Mouse (Mus musculus) hindbrain, embryonic 15.5 days (tissue): ENCODE data around the gene Casp12. TPM values are rescaled to one million over a fixed set of nuclear protein-coding genes. Genes with fewer than 3 reads are reported as not detected.
"Not testable (repeated sequence)": the region's sequence is repeated elsewhere in the genome, so short reads cannot be mapped to it uniquely, and the experiment has no call there.

Experiments used
- ATAC-seq: fragments of 200-750 bp; cut with Nextera tagmentation; 2 replicates; pipeline ENCODE4 v1.8.0; 2017; ENCODE audit warnings: low read depth, moderate number of reproducible peaks, moderate TSS enrichment; ENCODE audit not compliant: low FRiP score
- H3K27ac ChIP-seq: fragments of 300-500 bp; sonication (generic); replicated peaks from 2 replicates; pipeline ENCODE4 v1.5.1; 2015; ENCODE audit warnings: mild to moderate bottlenecking, inconsistent platforms
- H3K27me3 ChIP-seq: fragments of 300-500 bp; sonication (generic); 2 replicates; pipeline ENCODE4 v1.6.1; 2015; ENCODE audit warnings: control low read depth, inconsistent platforms
- H3K36me3 ChIP-seq: fragments of 300-500 bp; sonication (generic); 2 replicates; pipeline ENCODE4 v1.6.1; 2015; ENCODE audit warnings: control low read depth, inconsistent platforms
- H3K4me1 ChIP-seq: fragments of 300-500 bp; sonication (generic); replicated peaks from 2 replicates; pipeline ENCODE4 v1.6.1; 2015; ENCODE audit warnings: control low read depth, inconsistent platforms
- H3K4me2 ChIP-seq: fragments of 300-500 bp; sonication (generic); 2 replicates; pipeline ENCODE4 v1.6.1; 2015; ENCODE audit warnings: moderate library complexity, mild to moderate bottlenecking, inconsistent platforms
- H3K4me3 ChIP-seq: fragments of 300-500 bp; sonication (generic); 2 replicates; pipeline ENCODE4 v1.5.1; 2015; ENCODE audit warnings: mild to moderate bottlenecking, inconsistent platforms
- H3K9ac ChIP-seq: fragments of 300-500 bp; sonication (generic); 2 replicates; pipeline ENCODE4 v1.6.1; 2015; ENCODE audit warnings: inconsistent platforms
- H3K9me3 ChIP-seq: fragments of 300-500 bp; sonication (generic); 2 replicates; pipeline ENCODE4 v1.6.1; 2016; ENCODE audit warnings: control low read depth, inconsistent platforms
- WGBS: fragments of 180-500 bp; shearing (Covaris S2); methylation state at CpG from one replicate; pipeline ENCODE4 v1.1.7; 2015; 5-methylcytosine and 5-hydroxymethylcytosine counted together
- polyA plus RNA-seq: library from polyadenylated mRNA; unstranded; fragments of >200 nt; fragmentation: Nextera tagmentation; extraction: Ambion mirVana; gene quantifications from 2 replicates; pipeline ENCODE4 v1.2.1, GENCODE M21; 2015

Casp12 gene
- polyA plus RNA-seq, 1 experiment from 2014 or later = 0.64 TPM

DNA sequence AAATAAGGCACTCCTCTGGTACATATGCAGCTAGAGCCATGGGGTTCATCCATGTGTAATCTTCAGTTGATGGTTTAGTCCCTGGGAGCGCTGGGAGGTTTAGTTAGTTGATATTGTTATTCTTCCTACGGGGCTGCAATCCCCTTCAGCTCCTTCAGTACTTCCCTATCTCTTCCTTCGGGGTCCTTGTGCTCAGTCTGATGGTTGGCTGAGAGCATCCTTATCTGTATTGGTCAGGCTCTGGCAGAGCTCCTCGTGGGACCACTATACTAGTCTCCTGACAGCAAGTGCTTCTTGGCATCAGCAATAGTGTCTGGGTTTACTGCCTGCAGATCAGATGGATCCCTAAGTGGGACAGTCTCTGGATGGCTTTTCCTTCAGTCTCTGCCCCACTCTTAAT, 2.2 kb downstream of the Casp12 start:
- Histone ChIP-seq H3K27me3 (no peaks in the 10 kb centered on the region), H3K4me1 (no peaks in the 10 kb centered on the region), H3K4me2 (no peak overlapping the region), H3K9me3 (no peaks in the 10 kb centered on the region), H3K9ac (no peak overlapping the region), H3K27ac (no peak overlapping the region), H3K36me3 (no peaks in the 10 kb centered on the region), H3K4me3 (no peak overlapping the region)
- ATAC-seq = no peak
- WGBS = 86% methylated on average over 4 of the region's 4 CpGs

DNA sequence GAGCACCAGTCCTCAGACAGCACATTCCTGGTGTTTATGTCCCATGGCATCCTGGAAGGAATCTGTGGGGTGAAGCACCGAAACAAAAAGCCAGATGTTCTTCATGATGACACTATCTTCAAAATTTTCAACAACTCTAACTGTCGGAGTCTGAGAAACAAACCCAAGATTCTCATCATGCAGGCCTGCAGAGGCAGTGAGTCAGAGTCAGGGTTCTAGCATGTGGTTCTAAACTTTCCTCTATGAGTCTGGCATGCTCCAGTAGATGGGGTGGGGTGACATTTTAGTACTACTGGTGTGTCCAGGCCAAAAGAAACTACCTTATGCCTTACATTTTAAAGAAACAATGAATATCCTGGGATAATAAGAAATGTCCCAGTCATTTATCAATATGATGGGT, 8.4 kb downstream of the Casp12 start:
- no peaks in the 10 kb centered on the region for H3K4me1 ChIP-seq
- no peak overlapping the region for H3K9ac ChIP-seq
- H3K27me3 ChIP-seq = no peaks in the 10 kb centered on the region
- no peaks in the 10 kb centered on the region for H3K36me3 ChIP-seq
- H3K4me2 ChIP-seq = no peak overlapping the region
- H3K4me3 ChIP-seq = no peak overlapping the region
- H3K9me3 ChIP-seq = no peaks in the 10 kb centered on the region
- no peak for ATAC-seq
- WGBS = 85% methylated on average over 2 of the region's 2 CpGs
- no peak overlapping the region for H3K27ac ChIP-seq

DNA sequence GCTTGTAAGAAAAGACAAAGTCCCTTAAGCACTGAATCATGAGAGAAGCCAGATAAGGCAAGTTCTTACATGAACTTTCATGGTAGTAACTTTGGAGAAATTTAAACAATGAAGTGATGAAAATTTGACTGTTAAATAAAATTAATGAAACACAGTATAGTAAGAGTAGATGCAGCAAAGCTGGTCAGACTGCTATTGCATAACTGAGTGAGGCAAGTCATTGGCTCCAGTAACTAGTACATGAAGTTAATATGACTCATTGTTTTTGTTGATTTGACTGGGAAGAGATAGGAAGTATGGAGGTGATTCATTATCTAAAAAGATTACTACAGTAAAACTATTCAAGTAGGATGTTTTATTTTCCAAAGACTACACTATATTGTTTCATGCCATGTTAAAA, 11.6 kb downstream of the Casp12 start:
- Histone ChIP-seq H3K4me1 (no peaks in the 10 kb centered on the region), H3K9ac (no peak overlapping the region), H3K9me3 (no peaks in the 10 kb centered on the region), H3K4me2 (no peak overlapping the region), H3K27me3 (no peaks in the 10 kb centered on the region), H3K27ac (no peak overlapping the region), H3K4me3 (no peak overlapping the region), H3K36me3 (no peaks in the 10 kb centered on the region)
- ATAC-seq = no peak

DNA sequence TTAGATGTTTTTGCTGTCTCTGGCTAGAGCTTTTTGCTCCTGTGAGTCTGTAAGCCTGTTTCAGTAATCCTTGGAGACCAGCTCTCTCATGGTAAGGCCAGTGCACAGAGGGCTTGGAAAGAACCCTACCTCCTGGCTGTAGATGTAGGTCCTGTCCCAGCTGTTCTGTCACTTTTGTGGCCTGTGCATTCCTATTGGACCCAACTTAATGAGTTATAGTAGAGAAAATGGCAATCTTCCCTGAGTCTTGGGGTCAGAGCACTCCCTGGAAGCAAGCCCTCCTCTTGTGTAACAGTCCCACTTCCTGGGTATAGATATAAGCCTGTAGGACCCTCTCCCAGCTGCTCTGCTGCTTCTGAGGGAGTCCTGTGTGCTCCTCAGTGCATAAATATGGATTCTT, 48.3 kb downstream of the Casp12 start:
- Histone ChIP-seq H3K4me1 (no peaks in the 10 kb centered on the region), H3K27me3 (no peaks in the 10 kb centered on the region), H3K9me3 (no peaks in the 10 kb centered on the region), H3K4me3 (no peak overlapping the region), H3K4me2 (no peak overlapping the region), H3K27ac (no peak overlapping the region), H3K9ac (no peak overlapping the region), H3K36me3 (no peaks in the 10 kb centered on the region)
- ATAC-seq = no peak

DNA sequence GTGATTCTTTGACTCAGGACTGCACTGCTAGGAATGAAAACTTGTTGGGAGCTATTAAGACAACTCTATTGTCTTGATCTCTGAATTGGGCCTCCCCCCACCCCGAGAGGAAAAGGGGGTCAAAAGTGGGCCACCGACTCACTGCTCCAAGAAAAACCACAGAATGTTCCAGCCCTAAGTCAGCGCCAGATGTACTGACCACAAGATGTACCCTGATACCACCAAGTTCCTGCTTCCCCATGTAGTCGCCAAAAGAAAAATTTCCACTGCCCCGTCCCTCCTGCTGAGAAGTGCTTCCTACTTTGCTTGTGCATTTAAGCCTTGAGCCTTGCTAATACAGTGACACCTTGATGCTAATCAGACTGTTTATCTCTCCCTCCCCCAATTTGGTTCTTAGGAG, 50.6 kb downstream of the Casp12 start:
- H3K4me2 ChIP-seq, H3K27me3 ChIP-seq, H3K9ac ChIP-seq, H3K9me3 ChIP-seq, H3K4me3 ChIP-seq, H3K36me3 ChIP-seq, H3K27ac ChIP-seq, ATAC-seq, H3K4me1 ChIP-seq: not testable (repeated sequence)
- 83% methylated on average over 5 of the region's 5 CpGs for WGBS

DNA sequence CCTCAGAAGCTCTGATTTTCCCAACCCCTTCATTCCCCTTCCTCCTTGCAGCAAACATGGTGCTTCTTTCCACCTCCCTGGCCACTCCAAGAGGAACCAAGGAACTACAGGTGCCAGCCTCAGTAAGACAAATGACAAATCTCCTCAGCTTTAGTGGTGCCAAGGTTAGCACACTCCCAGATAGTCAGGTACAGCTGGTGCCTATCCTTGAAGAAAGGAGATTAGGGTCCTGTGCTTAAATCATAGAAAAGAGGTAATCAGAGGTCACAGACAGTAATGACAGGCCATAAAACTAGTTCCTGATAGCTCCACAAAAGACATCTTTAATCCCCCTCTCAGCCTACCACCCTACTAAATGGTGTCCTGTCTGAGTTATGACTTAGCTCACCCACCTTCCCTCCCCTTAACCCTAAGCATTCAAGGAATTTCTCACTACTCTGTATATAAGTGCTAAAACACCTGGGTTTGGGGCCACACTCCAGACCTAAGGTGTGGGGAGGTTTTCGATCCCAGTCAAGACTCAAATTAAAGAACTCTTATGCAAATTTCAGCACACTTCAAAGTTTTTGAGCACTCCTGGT, 65.8 kb downstream of the Casp12 start:
- Histone ChIP-seq H3K9me3 (no peaks in the 10 kb centered on the region), H3K9ac (no peak overlapping the region), H3K27ac (no peak overlapping the region), H3K27me3 (no peaks in the 10 kb centered on the region), H3K4me1 (0 out of 2 replicates have a peak, but pooled peaks cover 3% of the 10 kb centered on the region), H3K36me3 (no peaks in the 10 kb centered on the region), H3K4me2 (no peak overlapping the region), H3K4me3 (no peak overlapping the region)
- WGBS = 95% methylated on average over 1 of the region's 1 CpGs
- no peak for ATAC-seq

DNA sequence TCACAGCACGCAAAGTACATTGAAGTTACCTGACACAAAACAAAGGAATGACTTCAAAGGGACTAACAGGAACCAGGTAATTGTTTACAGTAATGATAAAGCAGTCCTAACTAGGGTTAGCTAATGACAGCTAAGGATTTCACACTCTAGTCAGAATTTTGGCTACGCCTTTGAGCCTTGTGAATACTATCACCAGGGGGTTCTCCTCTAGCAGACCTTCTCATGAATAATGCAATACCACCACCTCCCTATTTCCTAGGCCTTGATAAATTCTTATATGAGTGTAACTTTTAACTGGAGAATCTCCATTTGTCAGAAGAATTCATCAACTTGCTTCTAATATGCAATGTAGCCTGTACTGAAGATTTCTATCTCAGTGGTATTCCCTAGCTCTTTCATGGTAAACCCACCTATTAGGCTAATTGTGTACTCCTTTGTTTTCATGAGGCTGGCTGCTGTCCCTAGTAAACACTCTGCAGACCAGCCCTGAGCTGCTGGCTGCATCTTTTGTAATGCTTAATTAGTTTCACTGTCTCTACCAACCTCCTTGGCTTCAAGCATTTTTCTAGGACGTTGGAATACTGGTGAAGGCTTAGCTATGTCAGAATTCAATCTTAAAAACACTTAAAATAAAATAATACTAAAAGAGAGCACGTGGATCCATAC, 67.3 kb downstream of the Casp12 start:
- no peak overlapping the region for H3K4me2 ChIP-seq
- no peak overlapping the region for H3K4me3 ChIP-seq
- H3K27ac ChIP-seq = no peak overlapping the region; the same call in 1 of the 2 replicates
- H3K27me3 ChIP-seq = no peaks in the 10 kb centered on the region
- no peaks in the 10 kb centered on the region for H3K36me3 ChIP-seq
- peak; percentile 75 for ATAC-seq
- no peak overlapping the region for H3K9ac ChIP-seq
- 13% methylated on average over 4 of the region's 4 CpGs for WGBS
- H3K9me3 ChIP-seq = no peaks in the 10 kb centered on the region
- H3K4me1 ChIP-seq = 0 out of 2 replicates have a peak, but pooled peaks cover 3% of the 10 kb centered on the region

DNA sequence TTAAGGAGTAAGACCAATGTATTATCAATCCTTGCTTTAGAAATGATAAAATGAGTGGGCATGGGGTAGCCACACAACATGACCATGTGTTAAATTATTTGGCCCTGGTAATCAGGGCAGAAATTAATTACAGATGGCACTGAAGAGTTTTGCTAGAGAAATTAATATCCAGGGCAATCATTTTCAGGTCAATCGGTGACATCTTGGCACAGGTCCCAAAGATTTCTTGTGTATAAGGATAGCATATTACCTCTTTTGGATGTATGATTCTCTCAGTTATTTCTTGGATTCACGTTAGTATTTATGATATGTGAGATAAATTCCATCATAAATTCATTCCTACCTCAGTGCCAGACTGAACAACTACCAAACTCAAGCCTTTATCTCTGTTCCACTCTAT, 72.6 kb downstream of the Casp12 start:
- no peaks in the 10 kb centered on the region for H3K36me3 ChIP-seq
- no peaks in the 10 kb centered on the region for H3K9me3 ChIP-seq
- ATAC-seq = no peak
- H3K4me2 ChIP-seq = no peak overlapping the region
- no peak overlapping the region for H3K4me3 ChIP-seq
- 70% methylated on average over 2 of the region's 2 CpGs for WGBS
- no peaks in the 10 kb centered on the region for H3K27me3 ChIP-seq
- no peak overlapping the region for H3K9ac ChIP-seq
- no peak overlapping the region for H3K27ac ChIP-seq
- no peaks in the 10 kb centered on the region for H3K4me1 ChIP-seq

Other genes starting within 250 kb of the Casp12 start
- 1.1 and 1.4 TPM in 2 replicates for gene Casp1, start 46.9 kb upstream of the Casp12 start, polyA plus RNA-seq
- 0.35 and 0.66 TPM in 2 replicates for gene Casp4, start 36.6 kb upstream of the Casp12 start, polyA plus RNA-seq